Mouse (Mus musculus) NIH3T3 (cell line): ENCODE results near the gene Scube3.

Experiments
- DNase-seq: peaks from one replicate; pipeline ENCODE4 v3.0.0-alpha.2; 2012; ENCODE audit warnings: low read depth

Scube3 gene

DNA sequence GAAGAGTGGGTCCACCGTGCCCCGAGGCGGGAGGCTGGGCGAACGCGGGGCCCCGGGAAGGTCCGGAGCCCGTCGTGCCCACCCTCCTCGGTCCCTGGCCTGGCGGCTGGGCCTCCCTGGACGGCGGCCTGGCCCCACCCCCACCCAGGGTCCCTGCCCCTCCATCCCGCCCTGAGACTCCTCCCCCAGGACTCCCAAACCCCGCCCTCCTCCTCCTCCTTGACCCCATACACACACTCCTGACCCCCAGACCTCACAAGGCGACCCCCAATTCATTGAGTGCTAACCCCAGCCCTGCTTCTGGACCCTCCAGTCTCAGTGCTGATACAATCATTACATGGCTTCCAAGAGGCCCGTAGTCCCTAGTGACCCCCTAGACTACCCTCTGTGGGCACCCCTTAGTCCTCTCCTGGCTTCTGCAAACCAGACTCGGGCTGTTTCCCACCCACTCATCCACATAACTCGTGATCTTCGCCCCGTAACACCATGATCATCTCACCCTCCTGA is 35.7 kb downstream of the Scube3 start:
- DNase-seq, result peak; percentile 83

DNA sequence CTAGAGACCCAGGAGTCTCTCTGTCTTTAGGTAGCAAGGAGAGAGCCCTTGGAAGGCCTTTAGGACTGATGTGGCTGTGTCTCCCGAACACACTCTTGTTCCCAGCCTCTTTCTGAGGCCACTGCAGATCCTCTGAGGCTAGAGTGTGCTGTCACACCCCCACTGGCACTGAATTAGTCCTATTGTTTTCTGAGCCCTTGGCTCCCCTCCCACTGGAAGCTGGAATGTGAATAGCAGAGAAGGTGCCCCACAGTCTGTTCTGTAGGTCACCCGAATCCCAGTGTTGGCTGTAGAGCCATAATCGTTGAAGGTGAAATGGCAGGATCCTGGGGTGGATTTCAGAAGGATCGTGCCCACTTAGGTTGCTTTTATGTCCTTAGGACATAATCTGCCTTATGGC is 38.4 kb downstream of the Scube3 start:
- DNase-seq, result no peak

DNA sequence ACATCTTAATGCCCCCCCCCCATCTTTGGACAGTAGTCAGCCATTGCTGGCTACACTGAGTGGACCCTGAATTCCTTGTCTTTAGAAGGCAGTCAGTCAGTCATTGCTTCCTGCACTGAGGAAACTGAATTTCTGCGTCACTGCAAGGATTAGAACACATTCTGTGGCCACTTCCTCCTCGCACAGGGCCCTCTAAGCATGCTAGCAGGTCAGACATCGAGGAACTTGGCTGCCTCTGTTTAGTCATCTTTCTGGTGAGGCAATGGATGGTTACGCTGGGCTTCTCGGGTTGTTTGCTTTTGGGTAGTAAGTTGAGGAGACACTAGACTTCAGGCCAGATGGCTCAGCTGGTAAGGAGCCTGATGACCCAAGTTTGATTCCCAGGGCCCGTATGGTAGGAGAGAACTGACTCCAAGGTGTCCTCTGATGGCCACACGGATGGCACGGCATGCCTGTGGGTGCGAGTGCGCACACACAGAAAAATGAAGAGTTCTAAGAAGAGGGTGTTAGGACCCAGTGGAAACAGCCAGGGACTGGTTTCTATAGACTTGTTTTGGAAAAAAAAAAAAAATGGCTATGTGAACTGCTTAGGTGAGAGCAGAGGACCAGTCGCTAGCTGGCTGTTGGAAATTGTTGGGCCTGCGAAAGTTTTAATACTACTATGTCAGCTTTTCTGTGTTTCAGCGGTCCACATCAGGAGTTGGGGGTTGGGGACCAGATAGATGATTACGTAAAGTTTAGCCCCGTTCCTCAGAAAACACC is 39.0 kb downstream of the Scube3 start:
- no peak for DNase-seq

DNA sequence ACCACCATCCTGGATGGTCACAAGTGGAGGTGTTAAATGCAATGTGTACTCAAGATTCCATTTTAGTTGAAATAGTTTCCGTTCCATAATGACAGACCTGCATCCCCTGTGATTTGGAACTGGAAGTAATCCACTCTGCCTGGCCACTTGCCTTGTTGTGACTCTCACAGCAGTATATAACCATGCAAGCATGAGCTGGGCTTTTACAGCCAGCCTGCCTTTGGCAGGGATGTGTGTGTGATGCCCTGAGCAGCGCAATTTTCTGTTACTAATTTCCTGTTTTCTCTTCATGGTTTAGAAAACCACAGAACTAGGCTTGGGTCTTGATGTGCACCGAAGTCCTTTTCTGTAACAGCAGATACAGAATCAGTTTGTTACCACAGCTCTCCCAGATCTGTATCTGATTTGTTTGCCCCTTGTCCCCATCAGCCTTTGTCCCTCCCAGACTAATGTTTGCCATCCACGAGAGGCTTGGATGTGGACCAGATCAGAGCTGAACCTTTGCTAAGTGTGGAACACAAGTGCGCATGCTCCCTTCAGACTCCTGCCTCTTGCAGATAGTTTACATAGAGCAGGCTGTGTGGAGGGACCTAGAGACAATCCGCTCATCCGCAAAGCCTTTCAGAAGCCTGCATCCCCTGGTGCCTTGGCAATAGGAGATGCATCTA is 43.2 kb downstream of the Scube3 start:
- peak; percentile 26 for DNase-seq

DNA sequence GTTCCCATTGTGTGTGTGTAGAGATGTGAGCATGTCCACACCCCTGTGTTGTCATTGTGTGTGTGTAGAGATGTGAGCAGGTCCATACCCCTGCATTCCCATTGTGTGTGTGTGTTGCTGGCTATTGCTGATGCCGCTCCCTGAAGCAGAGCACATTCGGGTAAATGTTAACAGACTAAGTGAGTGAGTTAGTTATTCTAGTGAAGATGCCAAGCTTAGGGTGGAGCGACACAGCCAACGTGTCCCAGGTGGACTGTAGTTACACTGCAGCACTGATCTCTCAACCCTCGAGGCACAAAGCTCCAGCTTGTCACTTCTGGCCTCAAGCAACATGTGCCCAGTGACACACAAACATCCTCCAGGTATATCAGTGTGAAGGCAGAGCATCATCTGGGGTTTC is 46.4 kb downstream of the Scube3 start:
- DNase-seq, result no peak

DNA sequence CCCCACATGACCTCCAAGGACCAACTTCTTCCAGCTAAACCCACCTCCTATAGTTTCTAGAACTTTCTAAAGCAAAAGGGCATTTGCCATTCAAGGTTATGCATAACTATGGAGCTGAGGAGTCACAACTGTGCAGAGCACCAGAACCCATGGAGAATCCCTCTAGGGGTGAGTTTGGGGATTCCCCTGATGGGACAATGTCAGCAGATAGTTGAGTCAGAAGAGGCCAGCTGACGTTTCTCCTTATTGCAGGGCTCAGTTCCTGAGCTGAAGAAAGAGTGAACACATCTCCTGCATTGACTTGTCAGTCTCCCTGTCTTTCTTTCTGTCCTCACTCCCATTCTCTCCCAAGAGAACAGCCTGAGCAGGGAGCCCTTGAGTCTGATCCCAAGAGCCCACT is 50.8 kb downstream of the Scube3 start:
- DNase-seq, result peak; percentile 18

DNA sequence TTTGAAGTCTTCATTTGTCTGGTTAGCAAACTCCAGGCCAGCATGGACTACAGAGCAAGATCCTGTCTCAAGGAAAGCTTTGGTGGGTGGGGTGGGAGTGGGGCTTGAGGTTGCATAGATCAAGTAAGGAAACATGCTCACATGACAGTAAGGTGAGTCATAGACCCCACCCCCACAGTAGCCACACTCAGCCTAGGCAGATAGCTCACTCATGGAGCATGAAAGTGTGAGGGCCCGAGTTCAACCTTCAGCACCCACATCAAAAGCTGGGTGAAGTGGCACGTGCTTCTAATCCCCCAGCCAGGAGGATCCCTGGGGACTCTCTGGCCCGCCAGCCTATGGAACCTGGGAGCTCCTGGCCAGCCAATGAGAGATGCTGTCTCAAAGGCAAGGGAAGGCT is 51.6 kb downstream of the Scube3 start:
- DNase-seq, result peak; percentile 59

DNA sequence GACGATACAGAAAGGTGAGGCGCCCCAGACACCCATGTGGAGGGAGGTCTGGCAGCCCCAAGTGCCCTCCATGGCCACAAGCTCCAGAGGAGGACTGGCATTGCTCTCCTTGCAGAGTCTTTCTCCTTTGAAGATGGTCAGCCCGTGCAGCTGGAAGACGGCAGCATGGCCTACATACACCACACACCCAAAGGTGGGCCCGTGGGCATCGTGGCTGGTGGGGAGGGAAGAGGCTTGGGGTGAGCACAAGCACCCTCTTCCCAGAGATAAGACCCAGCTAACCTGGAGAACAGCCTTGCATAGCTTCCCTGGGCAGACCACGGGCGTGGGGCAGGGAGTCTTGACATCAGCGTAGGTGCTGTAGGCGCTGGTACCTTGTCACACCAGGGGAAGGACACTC is 53.1 kb downstream of the Scube3 start:
- DNase-seq, result no peak

DNA sequence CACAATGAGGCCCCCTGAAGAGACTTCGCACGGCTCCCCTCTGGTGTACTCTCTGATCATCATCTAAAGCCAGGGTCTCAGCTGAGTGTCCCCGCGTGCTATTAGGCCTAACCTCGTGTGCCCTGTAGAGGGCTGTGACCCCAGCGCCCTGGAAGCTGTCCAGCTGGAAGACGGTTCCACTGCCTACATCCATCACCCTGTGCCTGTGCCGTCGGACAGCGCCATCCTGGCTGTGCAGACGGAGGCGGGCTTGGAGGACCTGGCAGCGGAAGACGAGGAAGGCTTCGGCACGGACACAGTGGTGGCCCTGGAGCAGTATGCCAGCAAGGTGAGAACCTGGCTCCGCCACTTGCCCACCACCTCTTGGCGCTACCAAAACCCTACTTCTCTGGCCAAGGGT is 55.7 kb downstream of the Scube3 start:
- DNase-seq, result no peak

DNA sequence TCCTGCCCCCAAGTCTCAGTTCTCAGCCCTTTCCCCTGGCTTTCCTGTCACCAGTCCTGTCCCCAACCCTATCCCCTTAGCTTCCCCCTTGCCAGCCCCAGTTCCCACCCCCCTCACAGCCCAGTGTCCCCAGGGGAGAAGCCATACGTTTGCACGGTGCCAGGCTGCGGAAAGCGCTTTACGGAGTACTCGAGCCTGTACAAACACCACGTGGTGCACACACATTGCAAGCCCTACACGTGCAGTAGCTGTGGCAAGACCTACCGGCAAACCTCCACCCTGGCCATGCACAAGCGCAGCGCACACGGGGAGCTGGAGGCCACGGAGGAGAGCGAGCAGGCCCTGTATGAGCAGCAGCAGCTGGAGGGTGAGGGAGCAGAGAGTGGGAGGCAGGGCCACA is 60.0 kb downstream of the Scube3 start:
- no peak for DNase-seq

DNA sequence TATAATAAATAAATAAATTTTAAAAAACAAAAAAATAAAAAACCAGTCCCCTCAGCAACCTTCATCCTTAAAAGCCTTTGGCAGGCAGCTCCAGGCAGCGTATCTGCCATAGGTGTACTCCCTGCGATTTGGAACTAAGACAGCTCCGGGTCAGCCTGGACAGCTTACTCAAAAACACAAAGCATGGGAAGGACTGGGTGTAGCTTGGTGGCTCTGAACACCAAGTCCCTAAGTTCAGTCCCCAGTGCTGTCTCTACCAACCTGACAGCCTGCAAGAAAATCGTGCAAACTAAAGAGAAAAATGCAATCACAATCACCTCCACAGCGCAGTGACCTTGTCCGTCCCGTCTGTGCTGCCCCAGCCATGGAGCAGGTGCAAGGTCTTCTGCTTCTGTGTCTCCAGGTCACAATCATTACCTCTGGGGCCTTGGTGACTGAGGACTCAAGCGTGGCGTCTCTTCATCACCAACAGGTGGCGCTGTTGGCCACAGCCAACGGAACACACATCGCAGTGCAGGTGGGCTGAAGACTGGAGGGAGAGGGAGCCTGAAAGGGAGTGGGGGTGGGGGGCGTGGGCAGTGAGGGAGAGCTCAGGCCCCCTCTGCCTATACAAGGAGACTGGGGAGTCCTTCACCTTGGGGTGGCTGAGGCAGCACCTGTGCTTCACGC is 62.2 kb downstream of the Scube3 start:
- DNase-seq, result peak; percentile 70

DNA sequence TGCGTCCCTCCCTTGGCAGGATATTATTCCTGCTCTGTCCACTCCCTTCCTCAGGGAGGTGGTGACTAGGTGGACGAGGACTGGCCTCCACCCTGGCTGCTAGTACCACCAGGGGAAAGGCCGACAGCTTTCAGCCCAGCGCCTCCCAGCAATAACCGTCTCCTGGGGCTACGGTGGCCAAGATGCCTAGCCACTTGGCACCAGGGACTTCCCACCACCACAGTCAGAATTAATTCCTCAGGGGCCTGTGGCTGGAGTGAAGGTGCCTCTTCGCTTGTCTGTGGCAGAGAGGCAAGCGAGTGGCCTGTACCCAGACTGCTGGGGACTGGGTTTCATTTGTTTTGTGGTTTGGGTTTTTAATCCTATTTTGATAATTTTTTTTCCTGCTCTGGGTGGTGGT is 63.5 kb downstream of the Scube3 start:
- no peak for DNase-seq

DNA sequence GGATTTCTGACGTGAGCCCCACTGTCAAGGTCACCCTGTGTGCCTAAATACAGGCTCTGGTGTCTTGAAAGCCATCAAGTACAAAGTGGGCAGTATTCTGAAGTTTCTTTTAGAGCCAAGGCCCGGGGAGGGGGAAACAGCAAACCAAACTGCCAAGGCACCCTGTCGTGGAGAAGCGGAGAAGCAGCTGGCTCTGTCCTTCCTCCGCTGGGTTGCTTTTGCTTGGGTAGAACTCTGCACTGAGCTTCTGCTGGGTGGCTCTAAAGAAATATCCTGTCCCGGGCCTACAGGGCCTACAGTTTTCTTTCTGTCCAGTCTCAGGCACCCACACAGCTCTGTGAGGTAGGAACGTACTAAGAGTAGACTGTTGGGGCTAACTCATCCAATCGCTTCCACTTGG is 65.2 kb downstream of the Scube3 start:
- no peak for DNase-seq

DNA sequence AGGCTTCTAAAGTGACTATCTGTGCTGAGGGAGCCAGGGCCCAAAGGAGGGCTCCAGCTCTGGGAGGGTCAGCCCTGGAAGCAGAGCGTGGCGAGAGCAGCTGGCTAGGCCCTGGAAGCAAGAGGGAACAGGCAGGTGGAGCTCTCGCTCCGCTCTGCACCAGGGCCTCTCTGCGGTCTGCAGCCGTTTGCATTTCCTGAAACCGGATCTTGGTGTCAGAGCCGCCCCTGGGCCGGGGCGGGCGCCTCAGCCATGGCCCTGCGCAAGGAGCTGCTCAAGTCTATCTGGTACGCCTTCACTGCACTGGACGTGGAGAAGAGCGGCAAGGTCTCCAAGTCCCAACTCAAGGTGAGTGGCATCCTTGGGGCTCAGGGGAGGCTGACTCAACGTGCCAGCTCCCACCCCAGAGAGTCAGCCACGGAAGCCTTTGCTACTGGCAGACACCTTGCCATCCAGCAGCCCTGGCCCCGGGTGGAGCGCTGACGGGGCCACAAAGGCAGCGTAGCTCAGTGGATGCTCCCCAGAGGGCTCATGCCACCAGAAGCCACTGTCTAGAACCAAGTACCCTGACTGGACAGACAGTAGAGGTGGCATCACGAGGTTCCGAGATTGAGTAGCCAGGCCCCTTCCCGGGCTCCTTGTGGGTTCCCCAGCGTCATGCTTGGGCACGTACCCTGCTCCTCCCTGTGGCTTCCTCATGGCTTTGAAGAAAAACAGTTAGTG is 65.8 kb downstream of the Scube3 start, which contains the start of gene Def6:
TSS of gene Def6 (plus strand) at position 188 of the 723 bp plus-strand sequence.
- peak; percentile 79 for DNase-seq

DNA sequence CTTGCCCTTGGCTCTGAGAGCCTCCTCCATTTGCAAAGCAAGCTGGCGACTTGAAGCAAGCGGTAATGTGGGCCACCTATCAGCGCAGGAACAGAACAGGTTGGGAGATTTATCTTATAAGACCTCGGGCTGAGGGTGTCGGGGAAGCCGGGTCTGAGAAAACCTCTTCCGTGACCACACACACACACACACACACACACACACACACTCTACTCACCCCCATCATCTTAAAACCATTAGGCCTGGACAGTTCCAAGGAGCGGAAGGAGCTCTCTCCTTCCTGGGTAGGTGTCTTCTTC is 66.3 kb downstream of the Scube3 start:
- no peak for DNase-seq

DNA sequence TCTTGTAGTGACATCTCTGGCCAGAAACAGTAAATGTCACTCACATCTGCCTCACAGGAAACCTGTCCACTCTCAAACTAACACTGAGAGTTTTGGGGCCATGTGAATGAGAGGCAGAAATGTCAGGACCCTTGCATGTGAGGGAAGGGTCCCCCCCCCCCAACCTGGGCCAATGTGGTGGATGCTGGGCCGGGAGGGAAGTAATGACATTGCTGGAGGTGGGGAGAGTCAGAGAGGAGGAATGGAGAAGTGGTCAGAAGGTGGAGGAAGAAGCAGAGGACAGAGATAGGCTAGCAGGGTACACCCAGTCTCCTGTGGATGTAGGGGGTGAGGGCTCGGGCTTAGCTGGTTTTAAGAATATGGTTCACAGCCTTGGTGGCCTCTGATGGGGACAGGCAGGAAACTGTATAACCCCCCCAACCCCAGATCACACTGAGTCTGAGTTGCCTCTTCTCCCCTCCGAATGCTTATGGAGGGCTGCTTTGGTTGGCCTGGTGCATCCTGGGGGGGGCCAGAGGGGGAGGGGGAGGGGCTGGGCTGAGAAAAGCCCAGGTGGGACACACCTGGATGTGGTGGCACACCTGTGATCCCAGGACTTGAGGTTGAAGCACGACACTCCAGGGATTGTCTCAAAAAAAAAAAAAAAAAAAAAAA is 67.6 kb downstream of the Scube3 start:
- DNase-seq, result no peak

DNA sequence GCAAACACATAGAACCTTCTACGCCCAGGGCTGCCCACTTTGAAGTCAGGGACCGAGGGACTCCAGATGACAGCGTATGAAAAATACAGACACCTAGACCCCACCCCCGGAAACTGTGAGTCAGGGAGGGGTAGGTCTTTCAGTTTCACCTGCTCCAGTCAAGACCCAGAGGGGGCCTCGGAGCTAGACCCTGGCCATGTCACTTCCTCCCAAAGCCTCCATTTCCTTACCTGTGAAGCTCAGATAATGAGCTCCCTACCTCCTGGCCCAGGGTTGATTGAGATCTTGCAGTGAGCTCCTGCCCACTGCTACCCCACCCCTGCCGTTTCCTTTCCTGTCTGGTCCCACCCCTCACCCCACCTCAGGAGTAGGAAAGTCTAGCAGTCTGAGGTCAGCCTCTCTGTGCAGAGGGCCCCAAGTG is 70.0 kb downstream of the Scube3 start:
- no peak for DNase-seq

DNA sequence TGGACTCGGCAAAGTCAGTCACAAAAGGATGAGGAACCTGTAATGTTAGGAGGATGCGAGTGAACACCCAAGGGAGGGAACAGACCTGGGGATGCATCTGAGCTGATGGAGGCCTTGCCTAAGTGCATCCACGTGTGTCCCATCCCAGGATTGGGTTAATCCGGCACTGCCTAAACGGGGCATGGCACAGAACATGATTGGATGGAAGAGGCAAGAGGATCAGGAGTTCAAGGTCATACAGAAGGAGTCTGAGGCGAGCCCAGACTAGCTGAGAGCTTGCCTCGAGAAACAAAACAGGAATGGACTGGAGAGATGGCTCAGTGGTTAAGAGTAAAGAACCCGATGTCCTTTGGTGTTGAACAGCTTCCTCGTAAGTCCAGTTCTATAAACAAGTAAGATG is 70.5 kb downstream of the Scube3 start:
- no peak for DNase-seq

DNA sequence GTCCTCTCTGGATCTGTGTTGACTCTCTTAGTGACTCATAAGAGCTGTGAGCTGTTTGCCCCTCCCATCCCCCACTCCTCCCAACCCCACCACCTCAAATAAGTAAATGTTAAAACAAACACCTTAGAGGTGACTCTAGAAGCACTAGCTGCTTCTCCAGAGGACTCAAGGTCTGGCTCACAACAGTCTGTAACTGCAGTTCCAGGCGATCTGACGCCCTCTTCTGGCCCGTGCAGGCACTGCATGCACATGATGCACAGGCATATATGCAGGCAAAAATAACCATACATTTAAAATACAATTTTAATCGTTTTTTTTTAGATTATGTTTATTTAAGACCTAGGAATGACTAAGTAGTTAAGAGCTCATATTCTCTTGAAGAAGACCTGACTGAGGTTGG is 71.3 kb downstream of the Scube3 start:
- DNase-seq, result peak; percentile 47

DNA sequence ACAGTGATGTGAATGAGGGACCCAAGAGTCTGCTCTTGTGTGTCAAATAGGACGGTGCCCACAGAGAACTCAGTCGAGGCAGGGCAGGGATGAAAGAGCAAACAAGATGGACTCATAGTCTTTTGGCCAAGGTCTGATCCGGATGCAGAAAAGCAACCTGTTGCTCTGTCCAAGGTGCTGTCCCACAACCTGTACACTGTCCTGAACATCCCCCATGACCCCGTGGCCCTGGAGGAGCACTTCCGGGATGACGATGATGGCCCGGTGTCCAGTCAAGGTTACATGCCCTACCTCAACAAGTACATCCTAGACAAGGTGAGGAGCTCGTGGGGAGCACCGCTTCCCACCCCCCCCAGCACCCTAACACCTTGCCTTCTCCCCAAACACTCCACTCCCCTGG is 74.8 kb downstream of the Scube3 start:
- no peak for DNase-seq

DNA sequence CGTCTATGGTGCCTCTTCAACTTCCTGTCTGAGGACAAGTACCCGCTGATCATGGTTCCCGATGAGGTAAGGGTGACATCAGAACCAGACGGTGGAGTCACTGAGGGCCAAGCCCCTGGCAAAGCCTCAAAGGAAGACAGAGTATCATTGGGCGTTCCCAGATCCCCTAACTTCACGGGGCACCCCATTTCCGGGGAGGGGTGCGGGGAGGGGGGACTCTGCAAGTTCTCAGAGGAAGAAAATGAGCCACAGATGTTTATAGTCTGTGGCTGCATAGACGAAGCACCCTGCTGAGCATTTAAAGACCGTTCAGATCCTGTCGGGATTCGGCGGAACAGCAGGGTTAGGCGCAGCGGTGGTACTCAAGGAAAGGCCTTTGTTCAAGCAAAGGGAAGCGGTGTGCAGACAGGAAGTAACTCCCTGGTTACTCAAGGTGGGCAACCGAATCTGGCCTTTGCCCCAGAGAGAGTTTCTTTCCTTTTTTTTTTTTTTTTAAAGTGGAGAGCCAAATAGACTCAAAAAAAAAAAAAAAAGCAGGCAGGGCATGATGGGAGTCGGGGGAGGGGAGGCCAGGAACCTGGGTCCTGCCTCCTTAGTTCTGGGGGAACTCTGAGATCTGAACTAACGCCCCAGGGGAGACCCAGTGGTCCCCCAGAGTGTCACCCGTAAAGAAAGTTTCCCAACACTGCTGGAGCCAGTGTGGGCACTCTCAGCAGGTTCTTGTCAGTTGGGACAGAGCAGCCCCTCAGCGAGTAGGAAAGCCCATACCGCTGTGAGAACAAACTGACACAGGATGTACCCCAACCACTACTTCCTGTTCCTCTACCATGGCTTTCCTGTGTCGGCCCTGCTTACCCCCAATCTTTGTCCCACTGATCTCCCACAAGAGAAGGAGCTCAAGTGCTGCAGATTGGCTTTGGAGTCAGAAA is 76.0 kb downstream of the Scube3 start:
- no peak for DNase-seq
